Mouse (Mus musculus): ENCODE results near the gene Arhgef15.
"Not testable (repeated sequence)": the region's sequence is repeated elsewhere in the genome, so short reads cannot be mapped to it uniquely, and the experiment has no call there.

Arhgef15 gene

DNA sequence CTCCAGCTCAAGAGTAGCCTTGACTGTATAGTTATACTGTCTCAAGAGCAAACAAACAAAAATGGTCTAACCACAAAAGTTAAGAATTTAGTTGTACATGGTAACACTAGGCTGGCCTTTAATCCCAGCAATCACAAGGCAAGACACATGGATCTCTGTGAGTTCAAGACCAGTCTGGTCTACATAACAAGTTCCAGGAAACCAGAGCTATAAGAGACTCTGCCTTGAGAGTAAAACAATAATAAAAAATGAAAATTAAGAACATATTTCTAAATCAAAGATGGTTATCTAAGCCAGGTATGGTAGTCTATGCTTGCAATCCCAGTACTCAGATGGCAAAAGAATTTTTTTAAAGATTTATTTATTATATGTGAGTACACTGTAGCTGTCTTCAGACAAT lies 7.8 kb upstream of the Arhgef15 start:
- no peak for DNase-seq

DNA sequence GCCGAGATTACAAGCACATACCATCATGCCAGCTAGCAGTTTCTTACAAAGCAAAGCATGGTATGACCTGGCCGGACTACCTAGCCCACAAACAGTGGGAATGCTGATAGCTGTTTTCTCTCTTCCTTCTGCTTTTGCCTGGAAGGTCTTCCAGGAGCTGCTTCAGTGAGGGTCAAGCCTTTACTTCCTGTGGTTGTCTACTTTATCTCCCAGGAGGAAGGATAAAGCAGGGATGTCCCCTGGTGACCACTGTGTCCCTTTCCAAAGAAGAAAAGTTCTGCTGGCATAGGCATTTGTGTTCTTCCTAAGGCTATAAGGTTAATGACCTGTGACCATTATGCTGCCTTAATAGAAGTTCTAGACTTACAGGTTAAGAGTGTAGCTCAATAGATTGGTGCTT lies 6.1 kb upstream of the Arhgef15 start:
- DNase-seq, result no peak

DNA sequence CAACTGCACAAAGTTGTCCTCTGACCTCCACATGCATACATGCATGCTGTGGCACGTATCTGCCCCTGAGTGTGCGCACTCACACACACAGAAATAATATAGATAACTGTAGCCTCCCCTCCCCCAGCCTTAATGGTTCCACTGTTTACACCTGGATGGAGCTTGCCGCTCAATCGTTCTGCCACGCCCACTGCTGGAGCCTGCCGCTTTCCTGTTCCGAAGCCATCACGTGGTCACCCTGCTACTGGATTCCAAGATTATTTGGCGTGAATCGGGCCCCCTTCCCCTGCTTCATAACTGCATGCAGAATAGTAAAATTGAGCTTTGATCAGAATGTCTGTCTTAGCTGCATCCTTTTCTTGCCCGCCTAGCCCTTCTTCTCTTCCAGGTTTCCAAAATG lies 4.9 kb upstream of the Arhgef15 start:
- DNase-seq, result not testable (repeated sequence)

DNA sequence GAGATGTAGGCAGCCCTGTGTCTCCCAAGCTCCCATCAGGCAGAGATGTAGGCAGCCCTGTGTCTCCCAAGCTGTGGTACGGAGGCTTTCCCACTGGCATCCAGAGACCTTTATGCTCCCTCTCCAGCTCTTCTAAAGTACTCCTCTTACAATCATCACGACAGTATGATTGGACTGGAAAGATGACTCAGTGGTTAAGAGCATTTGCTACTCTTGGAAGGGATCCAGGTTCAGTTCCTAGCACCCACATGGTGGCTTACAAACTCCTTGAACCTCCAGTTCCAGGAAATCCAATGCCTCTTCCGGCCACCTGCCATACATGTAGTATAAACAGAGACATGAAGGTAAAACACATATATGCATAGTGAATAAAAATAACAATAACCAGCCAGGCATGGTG lies 4.3 kb upstream of the Arhgef15 start:
- no peak for DNase-seq

GRCm38 (mm10) chr11:68957971-68958370 lies 691 bp upstream of the Arhgef15 start:
- no peak for DNase-seq

GRCm38 (mm10) chr11:68956697-68957096 lies 583 bp downstream of the Arhgef15 start:
- DNase-seq, result no peak

DNA sequence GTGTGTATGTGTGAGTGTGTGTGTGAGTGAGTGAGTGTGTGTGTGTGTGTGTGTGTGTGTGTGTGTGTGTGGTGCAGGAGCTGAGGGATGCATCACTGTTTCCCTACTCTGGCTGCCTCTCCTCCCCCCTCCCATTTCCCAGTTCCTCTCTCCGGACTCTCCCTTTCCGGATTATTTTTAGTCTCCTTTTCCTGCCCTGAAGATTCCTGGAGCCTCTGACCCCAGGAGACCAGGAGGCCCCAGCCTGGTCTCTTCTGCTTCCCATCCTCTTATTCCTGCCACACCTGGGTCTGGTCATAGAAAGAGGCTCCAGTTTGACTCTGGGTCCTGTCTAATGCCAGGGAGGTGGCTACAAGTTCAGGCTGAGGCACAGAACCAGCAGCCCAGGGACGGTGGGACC lies 1.2 kb downstream of the Arhgef15 start:
- DNase-seq, result no peak

GRCm38 (mm10) chr11:68955473-68955872 lies 1.8 kb downstream of the Arhgef15 start:
- no peak for DNase-seq

- peak; percentile 42 for DNase-seq
Observed at GRCm38 (mm10) chr11:68954408-68954807, 2.9 kb downstream of the Arhgef15 start.

DNA sequence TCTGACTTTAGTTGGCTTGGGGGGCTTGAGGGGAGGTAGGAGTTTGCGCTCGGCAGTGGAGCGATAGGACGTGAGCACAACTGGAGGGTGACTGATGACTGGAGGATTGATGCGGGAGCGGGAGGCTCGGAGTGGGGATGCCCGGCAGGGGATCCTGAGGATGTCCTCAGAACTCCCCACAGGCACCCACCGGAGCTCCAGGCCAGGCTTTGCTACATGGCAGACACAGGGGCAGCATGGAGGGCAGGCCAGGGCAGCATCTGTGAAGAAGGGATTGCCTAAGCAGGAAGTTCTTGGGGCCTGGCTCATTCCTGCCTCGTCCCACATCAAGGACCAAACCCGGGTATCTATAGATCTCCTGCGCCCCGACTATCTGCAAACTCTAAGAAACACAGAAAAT lies 3.4 kb downstream of the Arhgef15 start:
- DNase-seq, result peak; percentile 21

- DNase-seq, result peak; percentile 79
Observed at GRCm38 (mm10) chr11:68947542-68947993, 9.7 kb downstream of the Arhgef15 start.

- peak; percentile 62 for DNase-seq
Observed at GRCm38 (mm10) chr11:68946806-68947440, 10.4 kb downstream of the Arhgef15 start.

DNA sequence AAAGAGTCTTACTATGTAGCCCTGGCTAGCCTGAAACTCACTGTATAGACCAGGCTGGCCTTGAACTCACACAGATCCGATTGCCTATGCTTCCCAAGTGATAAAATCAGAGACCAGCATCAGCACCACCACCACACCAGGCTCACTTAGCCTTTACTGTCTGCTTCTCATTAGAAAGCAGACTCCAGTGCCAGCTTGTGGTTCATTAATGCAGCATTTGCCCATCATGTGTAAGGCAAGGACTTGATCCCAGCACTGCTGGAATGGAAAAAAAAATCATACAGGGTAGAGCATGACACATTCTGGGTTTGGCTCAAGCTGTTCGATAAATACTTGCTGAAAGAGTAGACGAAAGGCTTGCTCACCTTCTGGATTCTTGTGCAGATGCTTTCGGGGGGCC lies 11.3 kb downstream of the Arhgef15 start:
- no peak for DNase-seq

GRCm38 (mm10) chr11:68945245-68945644 lies 12.0 kb downstream of the Arhgef15 start:
- DNase-seq, result no peak

DNA sequence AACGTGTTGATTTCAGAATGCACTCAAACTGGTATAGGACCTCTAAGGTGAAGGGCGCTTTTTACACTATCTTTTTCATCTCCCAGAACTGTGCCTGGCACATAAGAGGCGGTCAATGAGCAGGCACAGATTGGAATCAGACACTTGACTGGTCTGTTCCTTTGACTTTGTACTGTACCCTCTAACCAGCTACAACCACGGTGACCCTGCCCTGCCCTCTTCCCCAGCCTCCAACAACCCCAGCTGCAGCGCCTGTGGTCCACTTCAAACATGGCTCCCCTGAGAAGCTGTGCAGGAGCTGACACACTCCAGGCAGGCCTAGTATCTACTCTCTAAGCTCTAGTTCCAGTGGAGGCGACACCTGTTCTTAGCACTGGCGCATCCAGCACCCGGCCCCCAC lies 14.5 kb downstream of the Arhgef15 start:
- DNase-seq, result no peak

DNA sequence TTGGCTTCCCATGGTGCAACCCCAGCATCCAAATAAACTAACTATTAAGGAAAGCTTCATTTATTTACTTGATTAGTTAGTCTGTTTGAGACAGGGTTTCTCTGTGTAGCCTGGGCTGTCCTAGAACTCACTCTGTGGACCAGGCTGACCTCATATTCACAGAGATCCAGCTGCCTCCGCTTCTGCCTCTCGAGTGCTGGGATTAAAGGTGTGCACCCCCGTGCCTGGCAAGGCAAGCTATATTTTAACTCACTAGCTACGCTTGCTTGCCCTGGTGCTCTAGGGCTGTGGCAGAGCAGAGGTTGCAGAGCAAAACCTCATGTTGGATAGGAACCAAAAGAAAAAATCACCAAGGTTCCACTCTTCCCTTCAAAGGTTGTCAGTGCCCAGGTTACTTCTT lies 16.8 kb downstream of the Arhgef15 start:
- no peak for DNase-seq

DNA sequence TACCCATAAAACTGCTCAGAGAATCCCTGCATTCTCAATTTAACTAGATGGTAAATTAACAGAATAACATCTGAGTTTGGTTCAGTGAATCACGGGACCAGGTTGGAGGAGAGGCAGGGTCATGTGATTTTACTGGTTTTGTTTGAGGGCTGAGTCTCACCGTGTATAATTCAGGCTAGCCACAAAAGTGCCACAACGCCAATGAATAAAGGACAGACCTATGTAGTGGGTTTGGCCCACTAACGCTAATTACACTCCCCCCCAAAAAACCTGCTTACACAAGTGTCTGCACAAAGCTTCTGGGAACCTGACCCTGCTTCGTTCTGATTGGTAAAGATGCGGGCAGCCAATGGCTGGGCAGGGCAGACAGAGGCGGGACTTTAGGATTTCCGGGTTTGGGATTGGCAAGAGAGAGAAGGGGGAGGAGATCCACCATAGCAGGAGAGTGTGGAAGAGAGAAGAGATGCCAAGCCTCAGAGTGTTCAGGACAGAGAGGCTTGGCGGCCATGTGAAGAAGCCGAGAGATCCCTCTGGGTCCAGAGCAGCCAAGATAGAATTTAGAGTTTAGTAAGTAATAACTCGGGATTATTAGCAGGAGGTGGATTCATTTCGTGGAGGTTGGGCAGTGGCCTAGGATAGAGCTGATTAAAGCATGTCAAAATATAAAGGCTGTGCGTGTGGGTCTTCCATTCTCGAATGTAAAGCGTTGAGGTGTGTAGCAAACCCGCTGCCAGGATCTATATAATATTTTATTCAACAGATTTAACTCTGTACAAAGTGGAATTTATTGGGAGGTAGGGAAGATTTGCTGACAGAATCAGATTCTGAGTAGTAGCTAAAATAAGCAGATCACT lies 17.6 kb downstream of the Arhgef15 start:
- peak; percentile 98 for DNase-seq

DNA sequence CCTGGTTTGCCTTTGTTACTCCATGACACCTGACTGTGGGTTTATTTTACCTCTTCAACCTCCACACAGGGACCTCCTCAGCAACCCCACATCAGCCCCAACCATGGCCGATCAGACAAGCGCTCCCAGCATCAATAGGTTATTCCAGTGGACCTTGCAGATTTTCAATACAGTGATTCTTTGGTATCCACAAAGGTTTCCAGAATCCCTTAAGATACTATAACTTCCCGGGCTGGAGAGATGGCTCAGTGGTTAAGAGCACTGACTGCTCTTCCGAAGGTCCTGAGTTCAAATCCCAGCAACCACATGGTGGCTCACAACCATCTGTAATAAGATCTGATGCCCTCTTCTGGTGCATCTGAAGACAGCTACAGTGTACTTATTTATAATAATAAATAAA lies 20.3 kb downstream of the Arhgef15 start:
- DNase-seq, result not testable (repeated sequence)

DNA sequence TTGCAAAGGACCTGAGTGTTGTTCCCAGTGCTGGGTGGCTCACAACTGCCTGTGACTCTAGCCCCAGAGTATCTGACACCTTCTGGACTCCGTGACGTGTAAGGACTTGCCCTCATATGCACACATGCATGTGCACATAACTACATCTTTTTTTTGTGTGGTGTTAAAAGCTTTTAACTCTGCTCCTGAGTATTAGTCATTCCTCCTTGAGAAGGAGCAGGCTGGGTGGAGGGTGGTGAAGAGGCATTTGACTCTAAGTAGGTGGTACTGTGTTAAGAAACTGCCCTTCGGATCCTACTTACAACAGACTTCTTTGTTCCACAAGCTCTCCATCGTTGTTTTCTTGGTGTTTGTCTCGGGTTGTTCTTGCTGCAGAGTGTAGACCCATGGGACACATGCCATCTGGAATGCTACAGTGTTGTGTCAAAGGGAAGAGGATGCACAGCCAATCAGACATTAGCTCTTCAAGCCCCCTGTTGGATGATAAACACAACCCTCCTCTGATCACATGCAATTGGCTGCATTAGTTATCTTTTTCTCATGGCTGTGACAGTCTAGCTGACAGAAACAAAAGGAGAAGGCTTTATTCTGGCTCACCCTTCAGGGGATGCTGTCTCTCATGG lies 23.3 kb downstream of the Arhgef15 start:
- peak; percentile 35 for DNase-seq

DNA sequence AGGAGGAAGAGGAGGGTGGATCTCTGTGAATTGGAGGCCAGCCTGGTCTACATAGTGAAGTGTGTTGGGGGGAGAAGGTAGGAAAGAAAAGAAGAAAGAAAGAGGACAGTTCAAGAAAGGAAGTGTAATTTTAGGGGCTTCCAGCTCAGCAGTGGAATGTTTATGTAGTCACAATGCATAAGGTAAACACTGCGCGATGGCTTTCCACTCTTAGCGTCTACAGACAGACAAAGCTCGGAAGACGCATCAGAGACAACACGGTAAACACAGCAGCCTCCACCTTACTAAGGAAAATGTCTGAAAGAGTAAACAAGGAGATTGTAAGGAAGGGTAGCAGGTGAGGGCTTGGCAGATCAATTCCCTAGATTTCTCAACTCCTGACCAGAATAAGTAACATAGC lies 27.3 kb downstream of the Arhgef15 start:
- no peak for DNase-seq

GRCm38 (mm10) chr11:68926981-68927380 lies 30.3 kb downstream of the Arhgef15 start, which contains the start of gene Odf4:
Gene Odf4, minus strand, starts transcription at chr11:68927081.
- DNase-seq, result no peak

DNA sequence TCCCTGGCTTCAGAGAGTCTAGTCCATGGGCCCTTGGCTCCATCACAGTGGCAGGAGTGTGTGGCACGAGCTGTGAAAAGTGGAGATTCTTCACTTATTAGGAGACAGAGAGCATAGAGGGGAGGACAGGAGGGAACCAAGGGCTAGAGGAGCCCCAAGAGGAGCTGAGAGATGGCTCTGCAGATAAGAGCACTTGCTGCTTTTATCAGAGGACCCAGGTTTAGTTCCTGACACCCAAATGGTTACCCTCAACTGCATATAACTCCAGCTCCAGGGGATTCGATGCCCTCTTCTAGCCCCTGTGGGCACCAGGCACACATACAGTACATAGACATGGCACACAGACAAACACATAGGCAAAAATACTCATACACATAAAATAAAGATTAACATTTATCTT lies 32.5 kb downstream of the Arhgef15 start:
- DNase-seq, result no peak

DNA sequence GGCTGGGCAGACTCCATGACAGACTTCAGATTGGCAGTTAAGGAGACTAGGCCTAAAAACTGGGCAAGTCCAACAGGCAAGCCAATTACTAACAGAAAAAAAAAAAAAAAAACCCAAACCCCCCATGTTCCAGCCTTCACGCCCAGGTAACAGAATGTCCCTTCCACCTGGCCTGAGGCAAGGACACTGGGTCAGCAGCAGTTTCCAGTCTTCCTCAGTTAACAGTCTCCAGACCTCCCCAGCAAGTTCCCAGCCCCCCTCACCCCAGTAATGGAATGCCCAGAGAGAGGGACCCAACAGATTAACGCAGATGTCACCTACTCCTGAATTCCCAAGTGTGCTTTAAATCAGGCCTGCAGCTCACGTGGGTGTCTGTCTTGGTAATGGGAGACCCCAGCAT lies 34.1 kb downstream of the Arhgef15 start:
- no peak for DNase-seq

DNA sequence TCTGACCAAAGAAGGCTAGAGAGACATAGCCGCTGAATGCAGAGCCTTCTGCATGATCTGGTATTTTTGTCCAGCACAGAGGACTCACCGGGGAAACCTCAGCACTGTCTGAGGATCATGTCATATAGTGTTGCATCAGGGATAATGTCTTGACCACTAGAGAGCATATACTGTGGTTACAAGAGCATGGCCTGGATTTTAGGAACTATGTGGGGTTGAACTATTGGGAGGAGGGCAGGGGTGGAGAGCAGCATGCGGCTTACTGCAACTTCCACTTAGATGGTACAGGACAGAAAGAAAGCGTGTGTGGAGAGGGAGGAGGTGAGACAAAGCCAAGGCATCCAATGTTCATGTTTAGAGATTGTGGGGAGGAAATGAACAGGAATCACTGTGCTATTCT lies 42.7 kb downstream of the Arhgef15 start:
- no peak for DNase-seq

Data from retina, postnatal 1 day (tissue).